Mouse (Mus musculus): ENCODE data around the gene Synj2.

DNA sequence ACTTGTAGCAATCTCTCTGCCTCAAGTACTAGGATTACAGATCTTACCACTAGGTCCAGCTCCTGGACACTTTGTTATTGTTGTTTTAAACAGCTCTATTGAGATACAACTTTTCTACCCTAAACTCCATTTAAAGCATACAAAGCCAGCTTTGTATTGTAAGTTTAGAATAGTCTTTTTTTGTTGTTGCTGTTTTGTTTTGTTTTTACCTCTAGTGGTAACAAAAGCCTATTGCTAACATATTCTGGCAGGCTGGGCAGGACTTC, 57.1 kb downstream of the Synj2 start:
- TF ChIP-seq CTCF (IDR thresholded peaks at IDR 0.05; ENCODE audit: low read depth, low read length): no peak
- TF ChIP-seq EP300 (IDR thresholded peaks at IDR 0.05; ENCODE audit: insufficient read depth, low read depth, low read length): no peak
